Comparison of ENCODE assay signal across 35 mouse cellular contexts in the genomic region with DNA sequence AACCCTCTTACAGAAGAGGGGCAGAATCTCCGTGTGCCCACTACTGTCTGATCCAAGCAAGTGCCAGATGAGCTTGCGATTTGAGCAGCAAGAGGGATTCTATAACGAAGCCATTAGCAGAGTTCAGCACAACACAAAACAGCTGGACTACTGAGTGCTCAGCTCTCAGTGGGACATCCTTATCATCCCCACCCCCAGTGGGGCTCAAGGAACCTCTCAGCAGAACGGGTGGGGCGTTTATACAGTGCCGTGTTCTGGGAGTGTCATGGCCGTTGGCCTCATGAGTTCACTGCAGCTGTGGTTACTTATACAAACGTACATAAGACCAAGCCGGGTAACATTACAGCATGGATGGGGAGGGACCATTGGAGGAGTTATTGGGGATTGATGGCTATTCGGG. TPM values are rescaled to one million over a fixed set of nuclear protein-coding genes. Genes with fewer than 3 reads are reported as not detected.
DNase-seq lines count a peak whose midpoint lies in the region; ATAC-seq and TF ChIP-seq lines count a peak whose summit lies in the region.
"Had no signal": no experiment of that assay in that cellular context is flagged by ENCODE, and none has a peak within 500 bp of the region (broad histone marks: within the 10 kb centered on the region; RNA-seq: fewer than 3 reads in every experiment).

No protein-coding gene starts in this region.

- TF ChIP-seq EP300 in stomach, postnatal 0 days (optimal IDR thresholded peaks at IDR 0.05): no peak

- H3K27ac ChIP-seq in liver, embryonic 11.5 days (ENCODE audit: low read depth, low read length): no peak overlapping the region
- H3K27ac ChIP-seq in stomach, postnatal 0 days (replicated peaks): no peak overlapping the region
- H3K27ac ChIP-seq: embryonic facial prominence, embryonic 12.5 days; heart, adult 2 months; hindbrain, embryonic 15.5 days; layer of hippocampus, adult 2 months; limb, embryonic 13.5 days; midbrain, embryonic 12.5 days; stomach, embryonic 15.5 days had no signal

- H3K4me2 ChIP-seq in liver, embryonic 11.5 days: peak overlapping the region; percentile 16; the same call in 1 of the 2 replicates
- H3K4me2 ChIP-seq in stomach, postnatal 0 days (replicated peaks; ENCODE audit: low read depth): no peak overlapping the region
- H3K4me2 ChIP-seq: embryonic facial prominence, embryonic 12.5 days; heart, embryonic 12.5 days; hindbrain, embryonic 15.5 days; limb, embryonic 13.5 days; midbrain, embryonic 12.5 days; stomach, embryonic 15.5 days had no signal

- H3K9ac ChIP-seq in liver, embryonic 11.5 days (ENCODE audit: low read depth, low read length): 0 out of 2 replicates have a peak overlapping the region, but pooled peaks have one; percentile 22
- H3K9ac ChIP-seq in stomach, postnatal 0 days (ENCODE audit: low read length): no peak overlapping the region
- H3K9ac ChIP-seq: embryonic facial prominence, embryonic 12.5 days; heart, embryonic 12.5 days; hindbrain, embryonic 15.5 days; limb, embryonic 13.5 days; midbrain, embryonic 12.5 days; stomach, embryonic 15.5 days had no signal

- no peak for ATAC-seq in liver, embryonic 11.5 days (replicated peaks; ENCODE audit: low FRiP score)
- ATAC-seq in stomach, postnatal 0 days (ENCODE audit: low FRiP score, low TSS enrichment): peak; percentile 61
- no peak for ATAC-seq in cerebellum, adult (ENCODE audit: insufficient number of reproducible peaks, low FRiP score, low TSS enrichment)
- ATAC-seq: activated CD4-positive, CD25-positive, alpha-beta regulatory T cell, adult 4 months; forebrain, embryonic 16.5 days; lung, postnatal 0 days had no signal

- no peaks in the 10 kb centered on the region for H3K36me3 ChIP-seq in liver, embryonic 11.5 days (ENCODE audit: control insufficient read depth, insufficient read depth, low read length)
- H3K36me3 ChIP-seq in stomach, postnatal 0 days (ENCODE audit: control insufficient read depth, insufficient read depth, low read length): no peaks in the 10 kb centered on the region
- H3K36me3 ChIP-seq: embryonic facial prominence, embryonic 12.5 days; heart, embryonic 12.5 days; hindbrain, embryonic 15.5 days; limb, embryonic 13.5 days; midbrain, embryonic 12.5 days; stomach, embryonic 15.5 days had no signal

- H3K4me3 ChIP-seq in liver, embryonic 11.5 days (ENCODE audit: low read depth, low read length): no peak overlapping the region
- no peak overlapping the region for H3K4me3 ChIP-seq in stomach, postnatal 0 days (ENCODE audit: low read depth, low read length)
- H3K4me3 ChIP-seq: embryonic facial prominence, embryonic 12.5 days; heart, adult 2 months; heart, embryonic 12.5 days; hindbrain, embryonic 15.5 days; layer of hippocampus, adult 2 months; limb, embryonic 13.5 days; megakaryocyte, embryonic 14.5 days; midbrain, embryonic 12.5 days; stomach, embryonic 15.5 days had no signal

- H3K9me3 ChIP-seq in liver, embryonic 11.5 days (ENCODE audit: control insufficient read depth, low read length): no peaks in the 10 kb centered on the region; the same call in 1 of the 2 replicates
- H3K9me3 ChIP-seq in stomach, postnatal 0 days (ENCODE audit: control insufficient read depth, low read length): no peaks in the 10 kb centered on the region
- H3K9me3 ChIP-seq: G1E; hindbrain, embryonic 15.5 days; stomach, embryonic 15.5 days had no signal

- WGBS in liver, embryonic 11.5 days: 54% methylated on average over 10 of the region's 10 CpGs
- WGBS in stomach, postnatal 0 days: 43% methylated on average over 10 of the region's 10 CpGs

- peak; percentile 27 for DNase-seq in cerebellum, adult 9-10 months
- DNase-seq in cerebellum, postnatal 36 days: no peak
- DNase-seq in R1 (ENCODE audit: low read depth, low spot score): peak; percentile 45
- DNase-seq in liver, embryonic 11.5 days (ENCODE audit: low spot score): no peak
- DNase-seq in stomach, postnatal 0 days (ENCODE audit: low spot score): peak; percentile 51
- no peak for DNase-seq in layer of hippocampus, postnatal 10 days (ENCODE audit: low spot score in 2 of 2)
- DNase-seq: adrenal gland, adult 2 months; adrenal gland, postnatal 36 days; cerebellum, adult 8-10 months; embryo, embryonic 11 days; heart, adult 2 months; kidney, postnatal 14 days; lung, adult 18-20 months; lung, postnatal 4 days; retina, postnatal 1 day; right cerebral cortex, postnatal 25 days; thymus, postnatal 14 days had no signal

- H3K27me3 ChIP-seq in liver, embryonic 11.5 days (replicated peaks; ENCODE audit: control insufficient read depth, insufficient read depth, low read length): no peaks in the 10 kb centered on the region
- no peaks in the 10 kb centered on the region for H3K27me3 ChIP-seq in stomach, postnatal 0 days (ENCODE audit: control insufficient read depth, insufficient read depth, low read length)
- H3K27me3 ChIP-seq: embryonic facial prominence, embryonic 12.5 days; hindbrain, embryonic 15.5 days; limb, embryonic 13.5 days; stomach, embryonic 15.5 days had no signal

- TF ChIP-seq CTCF in stomach, postnatal 0 days (IDR thresholded peaks at IDR 0.05; ENCODE audit: low read depth): no peak

- H3K4me1 ChIP-seq in liver, embryonic 11.5 days (replicated peaks; ENCODE audit: control insufficient read depth, insufficient read depth, low read length): peaks cover 14% of the 10 kb centered on the region
- no peaks in the 10 kb centered on the region for H3K4me1 ChIP-seq in stomach, postnatal 0 days (replicated peaks; ENCODE audit: control insufficient read depth, insufficient read depth)

RNA-seq across cellular contexts. Expression of a gene that starts 1.9 kb away (rescaled TPM):
- polyA plus RNA-seq in liver, embryonic 11.5 days (2014; fragmentation: Nextera tagmentation; extraction: Ambion mirVana): 43.1 and 49.7 TPM in 2 replicates
- 38.8 and 40.2 TPM in 2 replicates for polyA plus RNA-seq in stomach, postnatal 0 days (2015; fragmentation: Nextera tagmentation; extraction: Ambion mirVana)
- total RNA-seq in layer of hippocampus, postnatal 10 days (2021): 10 to 100 TPM; 25.7 to 26.5 TPM

RNA-seq across cellular contexts. Expression of a gene that starts 8.1 kb away (rescaled TPM):
- polyA plus RNA-seq in liver, embryonic 11.5 days (2014; fragmentation: Nextera tagmentation; extraction: Ambion mirVana): 0.11 and 0.21 TPM in 2 replicates
- polyA plus RNA-seq in stomach, postnatal 0 days (2015; fragmentation: Nextera tagmentation; extraction: Ambion mirVana): 0.21 and 0.27 TPM in 2 replicates
- under 1 TPM; 0.42 to 0.43 TPM for total RNA-seq in layer of hippocampus, postnatal 10 days (2021)
- total RNA-seq: CH12.LX; hematopoietic stem cell, adult 5-6 weeks; monocyte, adult 5-6 weeks had no signal
- polyA plus RNA-seq: activated CD4-positive, CD25-positive, alpha-beta regulatory T cell, adult 4 months; C2C12; forebrain, embryonic 11.5 days; G1E had no signal

RNA-seq across cellular contexts. Expression of a gene that starts 18.7 kb away (rescaled TPM):
- polyA plus RNA-seq in liver, embryonic 11.5 days (2014; fragmentation: Nextera tagmentation; extraction: Ambion mirVana): 6.5 and 7.4 TPM in 2 replicates
- polyA plus RNA-seq in stomach, postnatal 0 days (2015; fragmentation: Nextera tagmentation; extraction: Ambion mirVana): 15.6 and 18.0 TPM in 2 replicates
- 1 to 10 TPM; 6.1 to 6.4 TPM for total RNA-seq in layer of hippocampus, postnatal 10 days (2021)

RNA-seq across cellular contexts. Expression of a gene that starts 46.1 kb away (rescaled TPM):
- 38.8 and 42.5 TPM in 2 replicates for polyA plus RNA-seq in liver, embryonic 11.5 days (2014; fragmentation: Nextera tagmentation; extraction: Ambion mirVana)
- polyA plus RNA-seq in stomach, postnatal 0 days (2015; fragmentation: Nextera tagmentation; extraction: Ambion mirVana): 5.0 and 6.5 TPM in 2 replicates
- total RNA-seq in layer of hippocampus, postnatal 10 days (2021): 1 to 10 TPM; 1.9 to 2.3 TPM
- total RNA-seq: monocyte, adult 5-6 weeks had no signal

Comparison
In these comparisons a context has a peak if more than half of its experiments do, and no peak if none do; other contexts are left out.
1. DNase-seq: peak in cerebellum, adult 9-10 months (single experiment), R1 (single experiment) and stomach, postnatal 0 days (single experiment); none in cerebellum, postnatal 36 days (0 of 2), liver, embryonic 11.5 days (single experiment) and layer of hippocampus, postnatal 10 days (0 of 2).